Mouse (Mus musculus) E14TG2a.4 (cell line): ENCODE data around the gene Gm11985.
A peak's percentile ranks its signal among the peaks of the same experiment; 100 is the strongest.

Experiments
- H3K27me3 ChIP-seq: 2 replicates; pipeline ENCODE4 v1.6.1; 2014; ENCODE audit warnings: low read length, control low read depth; ENCODE audit not compliant: insufficient read depth
- H3K36me3 ChIP-seq: 2 replicates; pipeline ENCODE4 v1.6.1; 2014; ENCODE audit warnings: low read length, control low read depth; ENCODE audit not compliant: insufficient read depth
- H3K4me1 ChIP-seq: replicated peaks from 2 replicates; pipeline ENCODE4 v1.6.1; 2014; ENCODE audit warnings: low read depth, low read length, control low read depth
- H3K4me3 ChIP-seq: replicated peaks from 2 replicates; pipeline ENCODE4 v1.5.1; 2014; ENCODE audit warnings: mild to moderate bottlenecking, low read length
- H3K9me3 ChIP-seq: 2 replicates; pipeline ENCODE4 v1.6.1; 2014; ENCODE audit warnings: low read length, control low read depth
- CTCF ChIP-seq: conservative IDR thresholded peaks from 2 replicates; pipeline ENCODE4 v1.5.1; 2014; ENCODE audit warnings: low read length
- NANOG ChIP-seq: IDR thresholded peaks from 2 replicates; pipeline ENCODE4 v1.6.1; 2014; ENCODE audit warnings: borderline replicate concordance, low read length, mixed read lengths
- POU5F1 ChIP-seq: IDR thresholded peaks from 2 replicates; pipeline ENCODE4 v1.6.1; 2014; ENCODE audit warnings: low read length, borderline replicate concordance

Gm11985 gene

DNA sequence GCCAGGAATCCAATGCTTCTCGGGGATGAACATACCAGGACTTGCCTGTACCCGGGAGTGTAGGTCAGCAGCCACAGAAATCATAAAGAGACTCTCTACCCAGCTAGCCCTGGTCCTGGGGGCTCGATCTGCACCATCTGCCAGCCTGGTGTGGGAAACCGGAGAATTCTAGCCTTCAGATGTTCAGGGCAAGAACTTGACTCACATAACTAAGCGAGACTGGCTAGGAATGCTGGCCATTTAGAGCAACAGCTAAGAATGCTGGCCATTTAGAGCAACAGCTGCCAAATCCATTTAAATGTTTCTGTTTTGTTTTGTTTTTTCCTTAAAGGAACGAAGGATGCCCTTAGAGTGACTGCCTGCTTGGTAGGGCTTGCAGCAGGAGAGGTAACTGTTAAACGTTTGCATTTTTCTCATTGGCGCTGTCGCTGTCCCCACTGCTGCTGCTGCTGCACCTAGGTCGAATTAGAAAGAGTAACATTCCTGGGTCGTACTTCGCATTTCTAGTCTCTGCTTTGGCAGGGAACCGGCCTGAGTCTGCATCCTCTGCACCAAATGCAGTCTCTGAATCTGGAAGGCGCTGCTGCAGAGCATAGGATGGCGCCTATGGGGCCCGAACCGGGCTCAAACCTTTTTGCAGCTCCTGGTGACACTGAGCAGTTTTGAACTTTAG lies 23.9 kb upstream of the Gm11985 start:
- peaks cover 26% of the 10 kb centered on the region for H3K4me1 ChIP-seq
- H3K27me3 ChIP-seq: peaks cover 31% of the 10 kb centered on the region
- peaks cover 23% of the 10 kb centered on the region for H3K36me3 ChIP-seq
- H3K9me3 ChIP-seq: peaks cover 29% of the 10 kb centered on the region; the same call in 1 of the 2 replicates
- H3K4me3 ChIP-seq: peak overlapping the region; percentile 84
- no peak for TF ChIP-seq POU5F1

DNA sequence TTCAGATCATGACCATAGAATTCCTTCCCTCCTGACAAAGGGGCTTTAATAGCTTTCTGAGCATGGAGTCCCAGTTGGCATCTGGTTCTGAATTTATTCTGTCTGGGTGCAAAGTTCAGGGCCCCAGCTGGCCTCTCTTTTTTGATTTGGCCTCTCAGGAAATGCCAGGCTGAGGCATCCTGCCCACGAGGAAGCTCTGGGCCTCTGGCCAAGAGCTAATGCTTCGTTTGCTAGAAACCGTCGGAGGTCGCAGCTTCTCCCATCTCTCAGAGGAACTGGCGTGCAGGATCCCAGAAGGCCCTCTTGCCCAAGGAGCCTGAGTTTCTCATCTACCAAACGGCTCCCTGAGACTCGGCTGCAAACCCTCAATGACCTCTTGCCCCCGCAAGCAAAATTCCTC lies 22.8 kb upstream of the Gm11985 start:
- Histone ChIP-seq H3K36me3 (peaks cover 31% of the 10 kb centered on the region), H3K4me3 (no peak overlapping the region), H3K4me1 (peaks cover 26% of the 10 kb centered on the region), H3K27me3 (peaks cover 31% of the 10 kb centered on the region), H3K9me3 (peaks cover 29% of the 10 kb centered on the region; the same call in 1 of the 2 replicates)
- TF ChIP-seq POU5F1 (no peak), NANOG (no peak), CTCF (no peak)

DNA sequence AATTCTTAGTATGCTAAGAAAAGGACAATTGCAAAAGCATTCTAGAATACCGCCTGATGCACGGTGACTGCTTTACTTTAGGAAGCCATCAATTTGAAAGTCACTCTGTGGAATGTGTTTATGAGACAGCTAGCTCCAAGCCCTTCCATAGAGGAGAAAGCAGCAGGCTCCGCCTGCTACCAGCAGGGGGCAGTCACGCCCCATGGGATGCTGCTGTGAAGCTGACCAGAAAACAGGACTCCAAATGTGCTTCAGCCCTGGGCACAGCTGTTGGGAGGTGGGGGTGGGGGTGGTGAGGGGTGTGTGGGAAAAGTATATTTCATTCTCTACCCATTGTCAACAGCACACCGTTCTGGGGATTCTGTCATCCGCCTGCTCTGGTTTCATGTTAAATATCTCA lies 22.0 kb upstream of the Gm11985 start:
- TF ChIP-seq CTCF: peak; percentile 72
- TF ChIP-seq POU5F1: no peak
- TF ChIP-seq NANOG: no peak
- H3K9me3 ChIP-seq: peaks cover 29% of the 10 kb centered on the region; the same call in 1 of the 2 replicates
- no peak overlapping the region for H3K4me3 ChIP-seq
- peaks cover 31% of the 10 kb centered on the region for H3K36me3 ChIP-seq
- peaks cover 26% of the 10 kb centered on the region for H3K4me1 ChIP-seq
- H3K27me3 ChIP-seq: peaks cover 31% of the 10 kb centered on the region

DNA sequence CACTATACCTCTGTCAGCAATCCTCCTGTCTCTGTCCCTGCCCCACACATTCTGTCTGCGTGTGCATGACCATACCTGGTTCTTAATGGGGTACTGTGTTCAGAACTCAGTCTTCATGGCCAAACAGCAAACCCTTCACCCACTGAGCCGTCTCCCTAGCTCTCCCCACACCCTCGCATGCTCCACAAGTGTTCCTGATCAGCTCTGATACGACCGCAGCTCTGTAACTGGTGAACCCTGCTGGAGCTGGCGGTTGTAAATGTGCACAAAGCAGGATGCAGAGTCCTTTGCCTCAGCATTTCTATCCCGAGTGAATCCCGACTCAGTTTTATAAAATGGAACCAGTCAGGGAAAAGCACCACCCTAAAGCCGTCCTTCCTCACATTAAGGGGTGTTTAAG lies 15.5 kb upstream of the Gm11985 start:
- no peak for TF ChIP-seq CTCF
- no peak for TF ChIP-seq NANOG
- TF ChIP-seq POU5F1: no peak
- H3K4me1 ChIP-seq: 0 out of 2 replicates have a peak, but pooled peaks cover 7% of the 10 kb centered on the region
- peaks cover 12% of the 10 kb centered on the region for H3K27me3 ChIP-seq
- H3K9me3 ChIP-seq: 0 out of 2 replicates have a peak, but pooled peaks cover 5% of the 10 kb centered on the region
- no peak overlapping the region for H3K4me3 ChIP-seq
- H3K36me3 ChIP-seq: peaks cover 18% of the 10 kb centered on the region

DNA sequence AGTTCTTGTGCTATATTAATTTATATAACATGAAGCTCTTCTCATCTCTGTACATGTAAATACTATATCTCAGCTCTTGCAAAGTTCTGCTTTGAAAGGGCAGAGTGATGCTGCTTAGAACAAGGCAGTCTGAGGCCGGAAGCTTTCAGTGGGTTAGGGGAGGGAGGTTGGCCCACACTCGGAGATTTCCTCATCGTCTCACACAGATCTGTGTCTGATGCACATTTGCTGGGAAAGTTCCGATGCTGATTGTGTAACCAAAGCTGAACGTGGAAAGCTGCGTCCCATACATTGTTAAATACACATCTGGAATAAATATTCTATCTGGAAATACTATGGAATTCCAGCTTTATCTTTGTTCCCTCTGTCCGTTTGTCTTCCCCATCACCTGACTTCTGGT lies 13.8 kb upstream of the Gm11985 start:
- H3K4me3 ChIP-seq: no peak overlapping the region
- TF ChIP-seq POU5F1: no peak
- TF ChIP-seq NANOG: no peak
- TF ChIP-seq CTCF: no peak
- peaks cover 19% of the 10 kb centered on the region; the same call in 1 of the 2 replicates for H3K4me1 ChIP-seq
- H3K36me3 ChIP-seq: peaks cover 8% of the 10 kb centered on the region
- peaks cover 23% of the 10 kb centered on the region for H3K27me3 ChIP-seq
- H3K9me3 ChIP-seq: no peaks in the 10 kb centered on the region

DNA sequence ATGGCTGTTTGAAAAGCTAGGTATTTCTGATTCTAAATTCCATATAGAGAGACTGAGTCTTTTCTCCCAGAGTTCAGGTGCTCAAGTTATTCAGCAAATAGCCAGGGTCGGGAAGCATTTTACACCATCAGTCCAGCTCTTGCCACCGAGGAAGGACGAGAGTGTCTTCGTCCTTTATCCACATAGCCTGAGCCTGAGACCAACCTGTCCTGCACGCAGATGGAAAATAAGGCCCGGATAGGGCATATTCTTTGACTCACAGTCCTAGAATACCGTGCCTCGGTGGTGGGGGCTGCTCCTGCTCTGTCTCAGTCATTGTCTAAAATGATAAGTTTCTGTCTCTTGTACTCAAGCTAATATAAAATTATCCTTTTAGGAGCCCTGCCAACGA lies 12.0 kb upstream of the Gm11985 start:
- peaks cover 24% of the 10 kb centered on the region for H3K27me3 ChIP-seq
- H3K4me1 ChIP-seq: peaks cover 19% of the 10 kb centered on the region; the same call in 1 of the 2 replicates
- TF ChIP-seq POU5F1: no peak
- TF ChIP-seq NANOG: no peak
- TF ChIP-seq CTCF: no peak
- no peaks in the 10 kb centered on the region for H3K9me3 ChIP-seq
- no peaks in the 10 kb centered on the region for H3K36me3 ChIP-seq
- no peak overlapping the region for H3K4me3 ChIP-seq

DNA sequence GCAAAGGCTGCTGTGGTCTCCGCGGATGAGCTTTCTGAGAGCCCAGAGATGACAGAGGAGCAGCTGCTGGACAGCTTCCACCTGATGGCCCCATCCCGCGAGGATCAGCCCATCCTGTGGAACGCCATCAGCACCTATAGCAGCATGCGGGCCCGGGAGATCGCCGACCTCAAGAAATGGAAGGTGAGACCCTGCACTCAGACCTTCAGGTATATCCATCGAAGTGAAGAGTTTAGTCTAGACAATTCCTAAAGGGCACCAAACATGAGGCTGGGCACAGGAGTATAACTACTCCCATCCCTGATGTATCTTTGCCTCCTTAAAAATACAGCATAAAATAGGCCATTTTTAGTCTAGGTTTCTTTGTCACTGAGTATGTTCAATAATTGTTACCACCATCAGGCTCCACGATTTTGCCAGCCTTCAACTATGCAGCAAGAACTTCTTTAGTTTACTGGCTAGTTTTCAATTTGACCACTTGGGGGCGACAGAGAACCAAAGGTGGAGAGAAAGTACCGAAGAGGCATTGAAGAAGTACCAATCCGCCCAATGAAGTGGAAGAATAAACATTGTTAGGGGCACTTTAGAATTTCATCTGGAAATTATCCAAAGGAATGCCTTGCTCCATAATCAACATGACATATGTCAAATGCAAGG lies 11.5 kb upstream of the Gm11985 start:
- H3K27me3 ChIP-seq: peaks cover 24% of the 10 kb centered on the region
- TF ChIP-seq NANOG: no peak
- peak; percentile 78 for TF ChIP-seq CTCF
- peaks cover 2% of the 10 kb centered on the region; the same call in 1 of the 2 replicates for H3K9me3 ChIP-seq
- H3K4me1 ChIP-seq: peaks cover 19% of the 10 kb centered on the region; the same call in 1 of the 2 replicates
- H3K36me3 ChIP-seq: no peaks in the 10 kb centered on the region
- H3K4me3 ChIP-seq: no peak overlapping the region

DNA sequence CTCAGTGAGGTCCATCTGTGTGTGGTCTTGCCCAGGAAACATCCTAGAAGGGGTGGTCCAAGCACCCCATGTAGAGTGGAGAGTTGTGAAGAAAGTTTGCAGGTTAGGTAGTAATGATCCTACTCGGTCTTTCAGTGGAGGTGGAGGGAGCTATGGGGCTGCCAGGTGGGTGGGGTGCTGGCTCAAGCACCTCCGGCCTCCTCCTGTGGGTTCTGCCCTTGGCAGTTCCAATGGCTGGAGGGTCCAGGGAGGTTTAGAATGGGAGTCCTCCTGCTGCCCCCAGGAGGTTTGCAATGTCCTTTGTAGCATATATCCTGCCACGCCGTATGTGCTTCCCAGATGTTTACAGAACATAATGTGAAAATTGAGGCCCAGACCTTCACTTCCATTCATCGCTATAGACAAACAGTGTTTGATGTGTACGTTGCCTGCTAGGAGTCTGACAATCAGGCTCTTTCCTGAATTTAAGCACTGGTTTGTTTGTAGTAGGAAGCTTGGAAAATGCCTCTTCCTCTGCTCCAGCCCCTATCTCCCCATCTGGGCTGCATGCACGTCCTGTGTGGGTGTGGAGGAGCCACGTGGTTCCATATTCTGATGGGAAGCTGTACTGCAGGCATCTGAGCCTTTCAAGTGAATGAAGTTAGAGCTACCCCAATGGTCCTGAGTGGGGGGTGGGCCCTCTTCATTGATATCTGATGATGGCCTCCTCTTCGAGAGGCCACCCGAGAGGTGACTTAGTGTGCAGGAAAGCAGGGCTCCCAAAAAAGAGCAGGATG lies 10.3 kb upstream of the Gm11985 start:
- no peak for TF ChIP-seq NANOG
- TF ChIP-seq CTCF: no peak
- TF ChIP-seq POU5F1: no peak
- H3K4me3 ChIP-seq: no peak overlapping the region
- H3K27me3 ChIP-seq: peaks cover 30% of the 10 kb centered on the region
- H3K36me3 ChIP-seq: no peaks in the 10 kb centered on the region
- peaks cover 19% of the 10 kb centered on the region; the same call in 1 of the 2 replicates for H3K4me1 ChIP-seq
- peaks cover 4% of the 10 kb centered on the region; the same call in 1 of the 2 replicates for H3K9me3 ChIP-seq
